Mouse (Mus musculus): ENCODE data around the gene Metrn.

DNA sequence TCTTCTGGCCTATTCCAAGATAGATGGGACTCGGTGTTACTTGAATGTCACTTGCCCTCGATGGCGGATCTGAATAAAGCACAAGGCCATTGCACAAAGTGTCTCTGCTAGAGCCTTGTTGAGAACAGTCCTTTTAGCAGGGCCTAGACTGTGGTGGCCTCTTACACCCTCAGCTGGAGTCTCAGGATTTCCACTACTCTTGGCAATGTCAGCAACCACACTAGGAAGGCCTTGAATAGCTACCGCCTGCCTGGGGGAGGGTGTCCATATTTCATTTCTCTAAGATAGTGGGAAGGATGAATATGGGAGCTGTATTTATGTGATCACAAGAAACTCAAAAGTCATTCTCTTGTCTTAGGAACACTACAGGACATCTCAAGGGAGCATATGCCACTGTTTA lies 48.7 kb downstream of the Metrn start:
- TF ChIP-seq MAX (IDR thresholded peaks at IDR 0.05) (no peak), CTCF (IDR thresholded peaks at IDR 0.05; ENCODE audit: control insufficient read depth, insufficient read depth, insufficient read length) (no peak), USF1 (IDR thresholded peaks at IDR 0.05; ENCODE audit: low read depth) (no peak)
